Mouse (Mus musculus): ENCODE measurements around the gene Stx2. TPM values are rescaled to one million over a fixed set of nuclear protein-coding genes. Genes with fewer than 3 reads are reported as not detected.

Gene Stx2
- total and polyA plus RNA-seq, 3 experiments, result 0.74 to 5.2 (median 2.5) TPM

- in situ Hi-C loops (cut with MboI; ENCODE audit: low pct_ligation_motif_present, low pct_unique_long_range_greater_than_20kb, low sequenced_read_pairs) (no loop called here), dilution Hi-C loops (cut with MboI; ENCODE audit: extremely low pct_ligation_motif_present, extremely low pct_unique_long_range_greater_than_20kb, low sequenced_read_pairs) (no loop called here)
- Histone ChIP-seq H3K4me3 (replicated peaks in 1 of 3; ENCODE audit: low read depth in 2 of 3, low read length in 2 of 3, poor library complexity in 1 of 3) (no peak overlapping the region), H3K9me3 (replicated peaks; ENCODE audit: low read length) (peaks cover 2% of the 10 kb centered on the region), H3K27ac (ENCODE audit: insufficient read depth, low read depth) (no peak overlapping the region), H3K4me2 (ENCODE audit: insufficient read depth, low read depth, poor library complexity, severe bottlenecking) (no peak overlapping the region), H3K79me2 (replicated peaks; ENCODE audit: control insufficient read depth, extremely low read depth, insufficient read depth, poor library complexity, severe bottlenecking) (no peaks in the 10 kb centered on the region), H3K36me3 (replicated peaks in 1 of 2; ENCODE audit: control insufficient read depth in 1 of 2, insufficient read depth in 1 of 2, low read length in 1 of 2) (no peaks in the 10 kb centered on the region), H3K9ac (ENCODE audit: insufficient read depth, low read depth) (no peak overlapping the region), H3K4me1 (ENCODE audit: control insufficient read depth in 1 of 2, insufficient read depth in 2 of 2) (no peaks in the 10 kb centered on the region), H3K27me3 (replicated peaks) (peaks cover 38% of the 10 kb centered on the region)
- DNase-seq (ENCODE audit: extremely low read depth), result no peak
- no peak for TF ChIP-seq MAZ (IDR thresholded peaks at IDR 0.05; ENCODE audit: low read depth, low read length)
- TF ChIP-seq MEF2A (IDR thresholded peaks at IDR 0.05; ENCODE audit: borderline replicate concordance, low read depth, low read length), result no peak
- no peak for TF ChIP-seq MAX (IDR thresholded peaks at IDR 0.05; ENCODE audit: low read length)
- no peak for TF ChIP-seq CHD2 (IDR thresholded peaks at IDR 0.05; ENCODE audit: low read length)
- no peak for TF ChIP-seq ZKSCAN1 (IDR thresholded peaks at IDR 0.05; ENCODE audit: borderline replicate concordance, low read depth, low read length)
- TF ChIP-seq MXI1 (IDR thresholded peaks at IDR 0.05; ENCODE audit: low read depth, low read length), result no peak
- no peak for TF ChIP-seq CTCF (conservative IDR thresholded peaks at IDR 0.05 in 1 of 2, IDR thresholded peaks at IDR 0.05 in 1 of 2; ENCODE audit: low read depth in 2 of 2, low read length in 2 of 2)
- no peak for TF ChIP-seq HCFC1 (IDR thresholded peaks at IDR 0.05; ENCODE audit: low read depth, low read length)
- TF ChIP-seq NELFE (IDR thresholded peaks at IDR 0.05; ENCODE audit: low read depth, low read length), result no peak
- TF ChIP-seq TCF12 (IDR thresholded peaks at IDR 0.05; ENCODE audit: low read depth, low read length), result no peak
- no peak for TF ChIP-seq SIN3A (IDR thresholded peaks at IDR 0.05; ENCODE audit: low read length)
Measured at GRCm38 (mm10) chr5:129054675-129055284, 46.4 kb upstream of the Stx2 start.

DNA sequence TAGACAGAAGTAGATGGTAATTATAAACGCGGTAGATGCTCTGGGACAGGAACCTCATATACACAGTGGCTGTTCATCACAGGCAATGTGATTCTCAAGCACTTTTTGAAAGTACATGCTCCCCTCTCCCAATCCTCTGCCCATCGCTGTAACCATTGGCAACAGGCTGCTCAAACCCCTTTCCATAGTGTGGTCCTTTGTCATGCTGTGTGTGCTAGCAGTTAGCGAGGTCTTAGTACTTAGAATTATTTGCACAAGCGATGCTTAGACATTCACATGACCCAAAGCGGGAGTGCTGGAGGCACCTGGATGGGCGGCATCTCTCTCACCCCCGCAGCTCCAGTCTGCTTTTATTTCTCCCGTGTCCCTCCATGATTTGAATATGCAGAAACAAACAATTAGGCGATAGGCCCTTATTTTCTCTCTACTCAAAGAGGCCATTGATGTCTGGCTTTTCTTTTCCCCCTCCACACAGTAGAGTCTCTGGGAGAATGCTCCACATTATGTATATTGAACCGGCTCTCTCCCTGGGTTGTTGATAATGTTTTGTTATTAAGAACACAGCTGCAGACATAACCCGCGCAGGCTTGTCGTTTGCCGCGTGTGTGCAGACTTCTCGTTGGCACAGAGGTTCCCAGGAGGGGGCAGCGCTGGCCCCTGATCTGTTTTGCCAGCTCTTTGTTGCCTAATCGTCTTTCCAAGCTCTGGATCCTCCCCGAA is 44.4 kb upstream of the Stx2 start:
- Histone ChIP-seq H3K27me3 (replicated peaks) (peaks cover 36% of the 10 kb centered on the region), H3K27ac (ENCODE audit: insufficient read depth, low read depth) (no peak overlapping the region), H3K79me2 (replicated peaks; ENCODE audit: control insufficient read depth, extremely low read depth, insufficient read depth, poor library complexity, severe bottlenecking) (no peaks in the 10 kb centered on the region), H3K9me3 (replicated peaks; ENCODE audit: low read length) (no peaks in the 10 kb centered on the region), H3K4me2 (ENCODE audit: insufficient read depth, low read depth, poor library complexity, severe bottlenecking) (no peak overlapping the region), H3K4me1 (ENCODE audit: control insufficient read depth in 1 of 2, insufficient read depth in 2 of 2) (no peaks in the 10 kb centered on the region), H3K36me3 (replicated peaks in 1 of 2; ENCODE audit: control insufficient read depth in 1 of 2, insufficient read depth in 1 of 2, low read length in 1 of 2) (no peaks in the 10 kb centered on the region), H3K9ac (ENCODE audit: insufficient read depth, low read depth) (no peak overlapping the region), H3K4me3 (replicated peaks in 1 of 3; ENCODE audit: low read depth in 2 of 3, low read length in 2 of 3, poor library complexity in 1 of 3) (no peak overlapping the region)
- DNase-seq (ENCODE audit: extremely low read depth), result no peak
- in situ Hi-C loops (cut with MboI; ENCODE audit: low pct_ligation_motif_present, low pct_unique_long_range_greater_than_20kb, low sequenced_read_pairs) (no loop called here), dilution Hi-C loops (cut with MboI; ENCODE audit: extremely low pct_ligation_motif_present, extremely low pct_unique_long_range_greater_than_20kb, low sequenced_read_pairs) (no loop called here)
- no peak for TF ChIP-seq HCFC1 (IDR thresholded peaks at IDR 0.05; ENCODE audit: low read depth, low read length)
- TF ChIP-seq POLR2A (IDR thresholded peaks at IDR 0.05; ENCODE audit: low read depth, low read length), result no peak
- TF ChIP-seq USF2 (conservative IDR thresholded peaks at IDR 0.05; ENCODE audit: low read depth, low read length), result no peak
- no peak for TF ChIP-seq E2F4 (IDR thresholded peaks at IDR 0.05; ENCODE audit: insufficient replicate concordance, low read depth, low read length)
- no peak for TF ChIP-seq KAT2A (IDR thresholded peaks at IDR 0.05; ENCODE audit: insufficient replicate concordance, low read length)
- TF ChIP-seq MAFK (IDR thresholded peaks at IDR 0.05; ENCODE audit: insufficient replicate concordance, low read length), result no peak
- no peak for TF ChIP-seq CHD2 (IDR thresholded peaks at IDR 0.05; ENCODE audit: low read length)
- no peak for TF ChIP-seq IRF4 (IDR thresholded peaks at IDR 0.05; ENCODE audit: low read depth, low read length)
- no peak for TF ChIP-seq CHD1 (IDR thresholded peaks at IDR 0.05; ENCODE audit: low read depth, low read length)
- no peak for TF ChIP-seq MAX (IDR thresholded peaks at IDR 0.05; ENCODE audit: low read length)
